Mouse (Mus musculus) urinary bladder, adult 2 months (tissue): ENCODE data around the gene Cyp2c23. TPM values are rescaled to one million over a fixed set of nuclear protein-coding genes. Genes with fewer than 3 reads are reported as not detected.

Experiments
- DNase-seq: peaks from one replicate; pipeline ENCODE4 v3.0.0; 2022; ENCODE audit warnings: low spot score
- polyA plus RNA-seq: library from polyadenylated mRNA; depleted of rRNA; stranded (reverse); fragments of >200 nt; gene quantifications from 2 replicates; pipeline ENCODE4 v1.2.3, GENCODE M21; 2012; rRNA removed

The Cyp2c23 gene
- polyA plus RNA-seq, 1 experiment = 2.5 TPM

GRCm38 (mm10) chr19:43972129-43972528 lies 56.9 kb downstream of the Cyp2c23 start:
- DNase-seq = no peak

GRCm38 (mm10) chr19:43968436-43969026 lies 60.5 kb downstream of the Cyp2c23 start:
- no peak for DNase-seq

DNA sequence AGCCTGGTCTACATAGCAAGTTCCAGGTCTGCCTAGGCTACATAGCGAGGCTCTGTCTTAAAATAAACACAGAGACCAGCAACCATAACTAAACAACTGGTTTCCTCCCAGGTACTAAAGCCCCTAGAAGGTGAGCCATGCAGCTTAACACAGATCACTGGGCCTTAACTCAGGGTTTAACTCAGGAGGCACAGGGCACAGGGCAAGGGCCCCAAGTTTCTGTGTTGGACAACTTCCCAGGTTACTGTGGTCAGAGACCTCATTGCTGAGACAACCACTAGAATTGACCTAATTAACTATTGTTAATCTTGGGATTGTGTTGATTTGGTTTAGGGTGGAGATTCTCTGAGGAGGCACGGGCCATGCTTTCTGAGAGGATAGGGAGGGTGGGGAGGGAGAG lies 62.5 kb downstream of the Cyp2c23 start:
- DNase-seq = no peak

DNA sequence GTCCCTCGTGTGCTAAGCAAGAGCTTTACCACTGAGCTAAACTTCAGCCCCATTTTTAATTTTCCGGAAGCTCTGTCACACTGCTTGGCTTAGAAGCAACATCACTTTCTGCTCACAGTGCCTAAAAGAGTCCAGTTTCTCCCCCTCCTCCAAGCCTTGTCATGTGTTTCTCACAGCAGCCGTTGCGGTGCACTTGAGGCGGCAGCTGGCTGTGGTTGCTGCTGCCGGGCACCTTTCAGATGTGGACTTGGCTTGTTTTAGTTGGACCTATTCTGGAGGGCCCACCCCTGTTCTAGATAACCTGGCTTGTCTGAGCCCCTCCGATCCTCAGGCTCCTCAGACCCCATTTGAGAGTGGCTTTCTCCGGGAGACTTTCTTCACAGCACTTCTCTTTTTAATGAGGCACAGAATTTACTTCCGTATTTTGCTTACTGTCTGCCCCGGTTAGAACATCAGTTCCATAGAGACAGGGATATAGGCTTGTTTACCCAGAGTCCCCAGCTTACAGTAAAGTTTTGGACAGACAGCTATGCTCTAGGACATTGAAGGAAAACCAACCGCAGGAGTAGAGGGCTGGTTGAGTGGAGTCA lies 63.4 kb downstream of the Cyp2c23 start:
- no peak for DNase-seq

DNA sequence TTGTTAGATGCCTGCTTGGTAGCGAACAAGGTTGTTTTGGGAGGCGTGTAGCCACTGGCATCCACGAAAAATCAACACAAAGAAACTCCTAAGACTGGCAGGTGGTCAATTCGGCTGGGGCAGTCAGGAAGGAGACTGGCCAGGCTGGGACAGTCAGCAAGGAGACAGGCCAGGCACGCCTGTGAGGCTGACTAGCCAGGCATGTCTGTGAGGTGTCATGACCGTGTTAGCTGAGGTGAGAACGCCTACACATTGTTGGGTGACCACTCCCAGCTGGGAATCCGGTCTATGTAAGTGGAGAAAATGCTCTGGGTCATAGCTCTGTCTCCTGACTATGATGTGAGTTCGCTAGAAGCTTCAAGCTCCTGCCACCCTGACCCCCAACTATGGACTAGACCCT lies 66.2 kb downstream of the Cyp2c23 start:
- no peak for DNase-seq

GRCm38 (mm10) chr19:43961185-43961584 lies 67.8 kb downstream of the Cyp2c23 start:
- DNase-seq = no peak

DNA sequence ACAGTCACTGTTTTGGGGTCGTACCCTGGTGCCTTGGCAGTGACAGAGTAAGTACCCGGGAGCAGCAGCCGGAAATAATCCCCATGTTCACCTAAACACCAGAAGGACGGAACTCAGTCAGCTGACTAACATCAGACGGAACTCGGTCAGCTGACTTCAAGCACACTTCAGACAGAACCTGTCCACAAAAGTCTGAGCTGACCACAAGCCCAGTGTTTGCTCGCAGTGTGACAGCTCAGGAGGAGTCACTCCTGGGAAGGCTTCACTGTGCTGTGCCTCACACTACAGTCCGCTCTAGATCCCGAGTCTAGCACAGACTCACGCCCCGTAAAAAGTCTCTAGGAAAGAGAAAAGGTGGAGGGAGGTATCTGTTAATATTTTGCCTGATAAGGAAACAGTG lies 69.0 kb downstream of the Cyp2c23 start:
- no peak for DNase-seq

DNA sequence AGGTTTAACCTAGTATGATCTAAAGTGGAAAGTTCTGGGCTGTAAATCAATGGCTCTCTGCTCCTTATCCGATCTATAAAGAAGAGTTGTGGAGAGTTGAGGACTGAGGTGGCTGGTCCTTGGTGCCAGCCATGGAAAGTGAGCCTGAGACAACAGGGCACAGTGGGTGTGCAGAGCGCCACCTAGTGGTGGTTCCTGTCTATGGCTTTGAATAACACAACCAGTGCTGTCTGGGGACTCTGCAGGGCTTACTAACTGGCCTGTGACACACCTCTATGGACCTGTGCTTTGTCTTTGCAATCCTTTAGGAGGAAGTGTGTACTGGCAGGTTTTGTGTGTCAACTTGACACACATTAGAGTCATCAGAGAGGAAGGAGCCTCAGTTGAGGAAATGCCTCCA lies 69.8 kb downstream of the Cyp2c23 start:
- DNase-seq = peak; percentile 51

GRCm38 (mm10) chr19:43957881-43958280 lies 71.1 kb downstream of the Cyp2c23 start:
- no peak for DNase-seq

GRCm38 (mm10) chr19:43957402-43957801 lies 71.6 kb downstream of the Cyp2c23 start:
- DNase-seq = no peak

GRCm38 (mm10) chr19:43955266-43955665 lies 73.7 kb downstream of the Cyp2c23 start:
- no peak for DNase-seq

Other genes starting within 250 kb of the Cyp2c23 start
- 0.28 and 0.50 TPM in 2 replicates for gene Abcc2, start 247.0 kb downstream of the Cyp2c23 start, polyA plus RNA-seq
- 33.7 and 34.7 TPM in 2 replicates for gene Dnmbp, start 89.0 kb downstream of the Cyp2c23 start, polyA plus RNA-seq
- 0.18 and 0.21 TPM in 2 replicates for gene Cpn1, start 42.7 kb downstream of the Cyp2c23 start, polyA plus RNA-seq
- gene Erlin1, start 40.6 kb upstream of the Cyp2c23 start, polyA plus RNA-seq = 21.8 and 29.5 TPM in 2 replicates
- gene Chuk, start 78.3 kb upstream of the Cyp2c23 start, polyA plus RNA-seq = 53.4 and 70.8 TPM in 2 replicates
- gene Cwf19l1, start 106.7 kb upstream of the Cyp2c23 start, polyA plus RNA-seq = 15.0 and 17.0 TPM in 2 replicates
- gene Bloc1s2, start 117.2 kb upstream of the Cyp2c23 start, polyA plus RNA-seq = 54.2 and 61.4 TPM in 2 replicates
- gene Pkd2l1, start 163.2 kb upstream of the Cyp2c23 start, polyA plus RNA-seq = 0.01 TPM in 1 of 2 replicates, not detected in the other
- 0.01 and 0.28 TPM in 2 replicates for gene Scd3, start 174.1 kb upstream of the Cyp2c23 start, polyA plus RNA-seq